Mouse (Mus musculus) C2C12 (cell line): Measurements from ENCODE around the gene Guca1a. TPM values are rescaled to one million over a fixed set of nuclear protein-coding genes. Genes with fewer than 3 reads are reported as not detected.

Experiments used
- H3K27me3 ChIP-seq: one replicate; pipeline ENCODE4 v1.6.1; 2011; ENCODE audit not compliant: control insufficient read depth, insufficient read depth, insufficient read length
- H3K36me3 ChIP-seq: one replicate; pipeline ENCODE4 v1.6.1; 2011; ENCODE audit not compliant: control insufficient read depth, insufficient read depth
- H3K4me3 ChIP-seq: one replicate; pipeline ENCODE4 v1.5.1; 2011; ENCODE audit warnings: mild to moderate bottlenecking, control low read depth; ENCODE audit not compliant: poor library complexity, insufficient read depth, severe bottlenecking
- H3K79me2 ChIP-seq: one replicate; pipeline ENCODE4 v1.6.1; 2011; ENCODE audit not compliant: control insufficient read depth, insufficient read depth
- H3K79me3 ChIP-seq: one replicate; pipeline ENCODE4 v1.6.1; 2011; ENCODE audit warnings: low read depth, control low read depth
- H3ac ChIP-seq: one replicate; pipeline ENCODE3; 2011; ENCODE audit warnings: low read depth; ENCODE audit not compliant: control insufficient read depth, insufficient read length
- CEBPB ChIP-seq: IDR thresholded peaks from one replicate; pipeline ENCODE4 v1.6.1; 2011; ENCODE audit warnings: low read depth, mild to moderate bottlenecking, control low read depth, moderate library complexity
- CTCF ChIP-seq: IDR thresholded peaks from one replicate; pipeline ENCODE4 v1.5.1; 2011; ENCODE audit not compliant: control insufficient read depth, insufficient read depth, insufficient read length
- FOSL1 ChIP-seq: IDR thresholded peaks from one replicate; pipeline ENCODE4 v1.8.0; 2011; ENCODE audit warnings: mild to moderate bottlenecking, low read length; ENCODE audit not compliant: poor library complexity, insufficient read depth, severe bottlenecking
- MAX ChIP-seq: IDR thresholded peaks from one replicate; pipeline ENCODE4 v1.6.1; 2011; ENCODE audit warnings: mild to moderate bottlenecking, control low read depth
- MYOD1 ChIP-seq: IDR thresholded peaks from one replicate; pipeline ENCODE4 v1.6.1; 2011; ENCODE audit warnings: low read depth; ENCODE audit not compliant: control insufficient read depth, insufficient read length
- MYOG ChIP-seq: IDR thresholded peaks from one replicate; pipeline ENCODE4 v1.6.1; 2011; ENCODE audit not compliant: control insufficient read depth, insufficient read length; ENCODE audit errors: extremely low read depth
- USF1 ChIP-seq: IDR thresholded peaks from one replicate; pipeline ENCODE4 v1.6.1; 2011; ENCODE audit warnings: low read depth, mild to moderate bottlenecking, control low read depth, moderate library complexity
- polyA plus RNA-seq: library from polyadenylated mRNA; unstranded; fragments of >200 nt; fragmentation: generic; extraction: Trizol; gene quantifications from one replicate; pipeline ENCODE4 v1.2.1, GENCODE M21; 2012; ENCODE audit warnings: missing spikeins

Guca1a gene
- polyA plus RNA-seq, 1 experiment: 0.48 TPM

GRCm38 (mm10) chr17:47444113-47444512 lies 43.7 kb upstream of the Guca1a start:
- H3ac ChIP-seq: no peak overlapping the region
- H3K4me3 ChIP-seq: no peak overlapping the region
- TF ChIP-seq CEBPB (no peak), MYOD1 (no peak), MYOG (no peak)
- H3K27me3 ChIP-seq: peaks cover 14% of the 10 kb centered on the region
- no peaks in the 10 kb centered on the region for H3K79me2 ChIP-seq
- H3K36me3 ChIP-seq: no peaks in the 10 kb centered on the region
- no peaks in the 10 kb centered on the region for H3K79me3 ChIP-seq

- Histone ChIP-seq H3K27me3 (peaks cover 22% of the 10 kb centered on the region), H3K79me2 (no peaks in the 10 kb centered on the region), H3K79me3 (no peaks in the 10 kb centered on the region), H3K4me3 (no peak overlapping the region), H3ac (no peak overlapping the region), H3K36me3 (no peaks in the 10 kb centered on the region)
- TF ChIP-seq CEBPB: no peak
- TF ChIP-seq FOSL1: no peak
- no peak for TF ChIP-seq MYOD1
- TF ChIP-seq MYOG: no peak
- no peak for TF ChIP-seq USF1
These were observed 41.9 kb upstream of the Guca1a start for GRCm38 (mm10) chr17:47442271-47442670.

- Histone ChIP-seq H3K79me3 (no peaks in the 10 kb centered on the region), H3K36me3 (no peaks in the 10 kb centered on the region)
- TF ChIP-seq CEBPB (no peak), USF1 (peak; percentile 35)
These were observed 41.1 kb upstream of the Guca1a start for GRCm38 (mm10) chr17:47441296-47442051.

GRCm38 (mm10) chr17:47440359-47440890 lies 40.0 kb upstream of the Guca1a start:
- Histone ChIP-seq H3ac (no peak overlapping the region), H3K4me3 (no peak overlapping the region), H3K36me3 (no peaks in the 10 kb centered on the region), H3K79me2 (no peaks in the 10 kb centered on the region), H3K27me3 (peaks cover 32% of the 10 kb centered on the region), H3K79me3 (no peaks in the 10 kb centered on the region)
- TF ChIP-seq CTCF: no peak
- no peak for TF ChIP-seq MYOD1
- no peak for TF ChIP-seq MAX
- TF ChIP-seq USF1: no peak
- TF ChIP-seq FOSL1: no peak
- no peak for TF ChIP-seq CEBPB
- no peak for TF ChIP-seq MYOG

More at GRCm38 (mm10) chr17:47441296-47442051, 41.1 kb upstream of the Guca1a start:
- Histone ChIP-seq H3K79me2 (no peaks in the 10 kb centered on the region), H3K27me3 (peaks cover 30% of the 10 kb centered on the region), H3ac (no peak overlapping the region), H3K4me3 (no peak overlapping the region)

GRCm38 (mm10) chr17:47439396-47440028 lies 39.1 kb upstream of the Guca1a start:
- Histone ChIP-seq H3K27me3 (peaks cover 28% of the 10 kb centered on the region), H3ac (no peak overlapping the region), H3K79me3 (no peaks in the 10 kb centered on the region), H3K79me2 (no peaks in the 10 kb centered on the region), H3K36me3 (no peaks in the 10 kb centered on the region), H3K4me3 (no peak overlapping the region)
- TF ChIP-seq MYOD1 (no peak), FOSL1 (no peak), MYOG (no peak), MAX (no peak), USF1 (no peak), CEBPB (no peak), CTCF (no peak)

- H3K79me2 ChIP-seq: no peaks in the 10 kb centered on the region
- peaks cover 23% of the 10 kb centered on the region for H3K27me3 ChIP-seq
- H3K79me3 ChIP-seq: no peaks in the 10 kb centered on the region
- H3K4me3 ChIP-seq: no peak overlapping the region
- no peak overlapping the region for H3ac ChIP-seq
- TF ChIP-seq FOSL1: no peak
- no peak for TF ChIP-seq CTCF
- H3K36me3 ChIP-seq: no peaks in the 10 kb centered on the region
These were observed 38.2 kb upstream of the Guca1a start for GRCm38 (mm10) chr17:47438611-47439010.
